Mouse (Mus musculus): ENCODE results near the gene Mucl2. TPM values are rescaled to one million over a fixed set of nuclear protein-coding genes. Genes with fewer than 3 reads are reported as not detected.
"Not testable (repeated sequence)": the region's sequence is repeated elsewhere in the genome, so short reads cannot be mapped to it uniquely, and the experiment has no call there.

The Mucl2 gene
- total RNA-seq (2014; rRNA removed) (not detected in 2 replicates), polyA plus RNA-seq (2015; fragmentation: Nextera tagmentation; extraction: Ambion mirVana) (not detected in 2 replicates)

- H3K9ac ChIP-seq, result no peak within 1 kb of the TSS
- no peaks in the 10 kb centered on the region for H3K4me1 ChIP-seq (ENCODE audit: insufficient read depth)
- H3K4me2 ChIP-seq (ENCODE audit: low read depth), result no peak within 1 kb of the TSS
- no peak for DNase-seq
- no peaks in the 10 kb centered on the region for H3K27me3 ChIP-seq (ENCODE audit: insufficient read depth, low read length)
- TF ChIP-seq CTCF (IDR thresholded peaks at IDR 0.05; ENCODE audit: low read depth), result no peak
- H3K27ac ChIP-seq (ENCODE audit: low read depth, low read length), result no peak within 1 kb of the TSS
- no peak for ATAC-seq
- H3K9me3 ChIP-seq (ENCODE audit: low read length), result no peaks in the 10 kb centered on the region
- H3K36me3 ChIP-seq (ENCODE audit: insufficient read depth), result no peaks in the 10 kb centered on the region
- H3K4me3 ChIP-seq (ENCODE audit: low read depth, low read length), result no peak within 1 kb of the TSS
- WGBS, result 87% methylated on average over 1 of the region's 1 CpGs
Observed at GRCm38 (mm10) chr15:103899212-103899611, at the start of gene Mucl2. TSS of gene Mucl2 (minus strand) at chr15:103899312.

DNA sequence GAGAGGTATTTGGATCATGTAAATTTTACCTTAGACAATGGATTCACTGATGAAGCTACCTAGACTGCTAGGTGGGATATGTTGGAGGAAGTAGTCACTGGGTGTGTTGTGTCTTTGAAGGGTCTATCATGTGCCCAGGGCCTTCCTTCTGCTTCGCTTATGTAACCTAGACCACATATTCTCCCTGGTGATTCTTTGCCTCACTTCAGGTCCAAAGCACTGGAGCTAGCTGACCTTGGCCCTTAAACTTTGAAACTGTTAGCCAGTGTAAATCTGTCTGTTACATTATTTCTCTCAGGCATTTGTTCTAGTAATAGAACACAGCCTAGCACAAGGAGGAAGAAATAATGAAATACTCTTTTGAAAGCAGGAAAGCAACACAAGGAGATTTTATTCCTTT lies 13.9 kb upstream of the Mucl2 start:
- H3K4me2 ChIP-seq (ENCODE audit: low read depth); H3K27ac ChIP-seq (ENCODE audit: low read depth, low read length); H3K27me3 ChIP-seq (ENCODE audit: insufficient read depth, low read length); H3K9ac ChIP-seq; H3K4me3 ChIP-seq (ENCODE audit: low read depth, low read length); H3K9me3 ChIP-seq (ENCODE audit: low read length); H3K36me3 ChIP-seq (ENCODE audit: insufficient read depth); ATAC-seq; DNase-seq; H3K4me1 ChIP-seq (ENCODE audit: insufficient read depth): not testable (repeated sequence)
- 48% methylated on average over 1 of the region's 1 CpGs for WGBS

Small RNAs within 50 kb of the gene (microRNA-seq; reads per million reads assigned to microRNA genes)
- 0 reads per million in 2 experiments for gene Gm22852

Other genes with a start within 250 kb of the Mucl2 start
- gene Mucl1, start 143.8 kb downstream of the Mucl2 start, total RNA-seq (2014; rRNA removed), result not detected in 2 replicates
- not detected in 2 replicates for gene Mucl1, start 143.8 kb downstream of the Mucl2 start, polyA plus RNA-seq (2015; fragmentation: Nextera tagmentation; extraction: Ambion mirVana)

All from forebrain, postnatal 0 days (tissue).